Mouse (Mus musculus): ENCODE results near the gene Dab1. TPM values are rescaled to one million over a fixed set of nuclear protein-coding genes. Genes with fewer than 3 reads are reported as not detected.

The Dab1 gene
- polyA plus RNA-seq, 1 experiment: 10.4 TPM

DNA sequence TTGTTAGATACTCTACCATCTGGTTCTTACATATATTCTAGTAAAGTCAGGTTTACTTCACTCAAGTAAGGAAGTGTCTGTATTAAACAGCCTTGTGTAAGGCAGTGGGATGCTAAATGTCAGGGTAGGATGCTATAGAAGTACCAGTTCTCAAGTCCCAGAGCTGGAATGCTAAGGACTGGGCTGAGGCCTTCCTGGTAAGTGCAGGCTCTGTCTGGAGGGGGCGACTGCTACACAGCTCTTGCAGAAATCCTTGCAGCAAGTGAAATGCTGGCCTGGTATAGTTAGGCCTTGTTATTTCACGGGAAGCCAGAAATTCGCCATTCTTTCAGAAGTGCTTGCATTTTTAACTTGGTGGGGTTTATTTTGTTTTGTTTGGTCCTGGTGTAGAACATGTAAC, 72.6 kb downstream of the Dab1 start:
- 54% methylated on average over 3 of the region's 3 CpGs for WGBS
- no peak for DNase-seq (ENCODE audit: low read depth, low spot score)

DNA sequence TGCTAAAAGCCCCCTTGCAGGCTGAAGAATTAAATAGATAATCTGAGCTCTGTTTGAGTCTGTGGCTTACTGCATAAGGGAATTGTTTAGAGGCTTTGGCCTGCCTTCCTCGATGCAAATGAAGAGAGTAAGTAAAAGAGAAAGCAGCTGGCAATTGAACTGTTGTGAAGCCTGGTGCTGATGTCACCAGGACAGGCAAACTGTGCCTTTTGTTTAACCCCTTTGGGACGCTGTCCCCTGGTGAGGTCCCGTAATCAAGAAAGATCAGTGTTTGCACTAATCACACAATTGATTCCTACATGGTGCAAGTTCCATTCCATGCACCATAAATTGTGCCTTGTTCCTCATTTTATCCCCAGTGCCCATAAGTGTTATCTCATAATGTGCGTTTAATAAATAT, 80.6 kb downstream of the Dab1 start:
- WGBS: 39% methylated on average over 4 of the region's 4 CpGs
- DNase-seq (ENCODE audit: low read depth, low spot score): no peak

DNA sequence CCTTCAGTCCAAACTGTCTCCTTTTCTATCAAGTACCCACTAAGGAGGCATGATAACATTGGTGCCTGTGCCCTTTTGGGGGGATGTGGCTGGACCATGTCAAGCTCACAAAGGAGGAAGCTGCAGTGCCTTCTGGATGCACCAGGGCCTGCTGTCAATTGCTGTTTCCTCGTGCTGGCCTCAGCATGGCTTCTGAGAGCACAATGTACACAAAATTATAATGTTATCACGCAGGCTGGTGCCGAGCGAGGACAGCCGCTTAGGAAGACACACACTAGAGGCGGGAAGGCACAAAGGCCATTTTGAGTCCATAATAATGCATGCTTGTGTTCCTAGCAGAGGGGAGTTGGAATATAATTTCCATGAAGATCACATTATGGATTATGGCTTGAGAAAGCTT, 81.2 kb downstream of the Dab1 start:
- WGBS: 37% methylated on average over 6 of the region's 6 CpGs
- DNase-seq (ENCODE audit: low read depth, low spot score): no peak

DNA sequence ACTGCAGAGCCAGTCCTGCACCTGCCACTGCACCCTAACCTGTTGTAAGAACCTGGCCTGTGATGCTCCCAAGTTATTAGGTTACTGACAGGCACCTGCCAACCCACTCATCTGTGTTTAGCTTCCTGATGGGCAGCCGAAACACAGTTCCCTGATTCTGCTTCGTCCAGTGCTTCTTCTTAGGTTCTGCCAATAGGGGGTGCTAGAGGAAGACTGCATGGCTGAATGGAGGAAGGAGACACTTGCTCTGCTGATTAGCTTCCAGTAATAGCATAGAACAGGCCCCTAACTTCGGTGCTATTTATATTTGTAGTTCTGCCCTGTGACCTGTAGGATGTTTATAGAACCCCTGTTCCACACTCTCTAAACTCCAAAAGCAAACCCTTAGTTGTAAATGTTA, 83.0 kb downstream of the Dab1 start:
- DNase-seq (ENCODE audit: low read depth, low spot score): no peak
- 33% methylated on average over 3 of the region's 3 CpGs for WGBS

DNA sequence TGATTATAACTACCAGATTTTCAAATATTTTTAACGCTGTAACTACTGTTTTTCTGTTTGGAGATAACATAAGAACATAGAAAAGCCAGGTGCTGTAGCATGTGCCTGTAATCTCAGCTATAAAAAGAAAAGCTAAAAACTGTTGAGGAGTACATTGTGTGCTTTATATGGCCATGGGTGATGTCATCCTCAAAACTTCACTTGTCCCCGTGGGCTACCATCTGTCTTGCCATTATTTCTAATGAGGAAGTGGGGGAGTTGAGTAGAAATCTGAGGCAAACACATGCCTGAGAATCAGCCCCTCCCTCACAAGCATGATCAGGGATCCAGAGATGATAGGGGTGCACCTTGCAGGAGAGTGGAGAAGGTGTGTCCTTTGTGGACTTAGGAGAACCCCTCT, 85.3 kb downstream of the Dab1 start:
- DNase-seq (ENCODE audit: low read depth, low spot score): no peak
- WGBS: 65% methylated on average over 2 of the region's 2 CpGs

DNA sequence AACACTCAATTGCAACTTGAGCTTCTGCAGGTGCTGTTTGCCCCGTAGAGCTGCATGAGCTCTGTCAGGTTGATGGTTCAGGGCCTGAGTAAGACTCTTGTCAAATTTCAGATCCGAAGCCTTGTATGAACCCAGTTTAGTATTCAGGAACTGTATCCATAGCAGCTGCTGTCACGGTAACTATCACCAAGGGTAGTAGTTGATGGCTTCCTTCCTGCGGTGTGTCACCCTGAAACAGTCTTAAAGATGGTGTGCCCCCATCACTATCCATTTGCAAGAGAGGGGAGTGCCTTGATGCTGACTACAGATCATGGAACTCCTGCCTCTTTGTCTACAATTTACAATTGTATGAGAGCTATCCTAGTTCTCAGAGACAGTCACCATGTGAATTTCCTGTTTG, 87.3 kb downstream of the Dab1 start:
- WGBS: 75% methylated on average over 4 of the region's 4 CpGs
- DNase-seq (ENCODE audit: low read depth, low spot score): no peak

DNA sequence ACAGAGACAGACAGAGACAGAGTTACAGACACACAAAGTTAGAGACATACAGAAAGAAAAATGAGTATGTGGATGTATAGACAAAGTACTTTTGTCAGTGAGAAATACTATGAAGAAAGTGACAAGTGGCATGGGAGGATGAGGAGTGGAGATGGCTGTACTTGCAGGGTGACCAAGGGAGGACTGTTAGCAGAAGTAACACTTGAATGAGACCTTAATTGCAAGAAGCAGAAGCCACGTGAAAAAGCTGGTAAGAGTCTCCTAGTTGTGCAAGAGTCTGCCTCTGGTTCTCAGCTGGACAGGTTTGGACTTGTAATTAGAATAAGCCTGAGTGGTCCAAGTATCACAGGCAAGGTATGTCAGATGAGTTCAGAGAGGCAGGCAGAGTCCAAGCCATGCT, 88.0 kb downstream of the Dab1 start:
- DNase-seq (ENCODE audit: low read depth, low spot score): no peak
- WGBS: 48% methylated on average over 1 of the region's 1 CpGs

DNA sequence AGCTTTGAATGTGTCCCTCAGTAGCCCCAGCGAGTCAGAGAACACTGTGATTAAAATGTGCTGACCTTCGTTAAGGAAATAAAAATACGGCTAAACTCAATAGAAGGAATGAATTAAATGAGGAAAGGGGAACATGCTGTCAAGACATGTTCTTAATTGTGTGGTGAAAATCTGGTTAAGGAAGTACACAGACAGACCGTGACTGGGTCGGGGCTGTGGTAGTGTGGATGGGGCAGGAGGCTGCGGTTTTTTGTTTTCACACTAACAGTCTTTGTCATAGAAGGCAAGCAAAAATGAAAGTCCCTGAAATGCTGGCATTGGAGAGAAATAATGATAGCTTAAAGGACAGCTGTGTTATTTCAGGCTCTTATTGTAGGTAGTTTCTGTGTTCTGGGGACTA, 92.2 kb downstream of the Dab1 start:
- no peak for DNase-seq (ENCODE audit: low read depth, low spot score)
- WGBS: 79% methylated on average over 6 of the region's 6 CpGs

DNA sequence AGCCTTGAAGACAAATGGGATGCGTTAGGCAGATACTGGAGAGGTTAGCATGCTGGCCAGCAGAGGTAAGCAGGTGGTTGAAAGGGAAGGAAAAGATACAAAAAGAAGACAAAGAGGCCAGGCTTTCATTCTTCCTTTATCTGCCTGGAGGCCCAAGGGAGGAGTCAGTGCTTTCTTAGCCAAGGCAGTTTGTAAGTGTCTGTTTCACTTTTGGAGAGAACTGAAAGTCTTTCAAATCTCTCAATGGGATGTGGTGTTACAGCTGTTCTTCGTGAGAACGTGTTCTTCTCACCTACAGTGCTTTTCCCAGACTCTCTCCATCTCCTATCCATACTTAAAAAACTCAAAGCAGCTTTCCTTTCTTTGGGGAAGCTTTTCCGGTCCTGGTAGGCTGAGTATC, 94.8 kb downstream of the Dab1 start:
- 79% methylated on average over 4 of the region's 4 CpGs for whole genome bisulfite sequencing
- DNase-seq (ENCODE audit: low read depth, low spot score): no peak

DNA sequence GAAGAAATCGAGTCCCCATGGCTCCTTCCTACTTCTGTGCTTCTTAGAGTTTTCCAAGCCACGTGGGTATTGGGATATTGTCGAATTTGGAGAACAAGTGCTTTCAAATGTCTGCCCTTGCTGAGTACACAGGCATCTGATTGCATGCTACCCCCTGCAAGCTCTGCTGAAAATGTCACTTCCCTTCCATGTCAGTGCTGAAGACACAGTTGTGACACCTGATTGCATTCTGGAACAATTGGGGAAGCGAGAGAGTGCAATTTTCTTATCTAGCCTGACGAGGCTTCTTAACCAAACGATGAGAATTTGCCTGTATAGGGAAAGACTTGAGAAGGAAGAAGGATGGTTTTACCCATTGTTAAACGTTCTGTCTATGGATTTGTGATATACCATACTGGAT, 95.8 kb downstream of the Dab1 start:
- 62% methylated on average over 7 of the region's 7 CpGs for WGBS
- DNase-seq (ENCODE audit: low read depth, low spot score): no peak

DNA sequence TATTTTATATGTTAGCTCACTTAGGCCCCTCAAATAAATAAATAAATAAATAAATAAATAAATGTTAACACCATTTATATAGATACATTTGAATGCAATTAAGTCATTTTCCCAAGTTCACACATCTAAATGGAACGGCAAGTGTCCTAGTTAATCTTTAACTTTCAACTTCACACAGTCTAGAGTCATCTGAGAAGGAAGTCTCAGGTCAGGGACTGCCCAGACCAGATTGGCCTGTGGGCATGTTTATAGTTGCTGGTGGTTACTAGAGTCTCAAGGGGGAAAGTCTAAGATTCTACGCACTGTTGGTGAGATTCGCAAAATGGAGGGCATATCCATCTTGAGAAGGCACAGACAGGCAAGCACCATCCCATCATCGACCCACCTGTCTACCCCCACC, 96.4 kb downstream of the Dab1 start:
- no peak for DNase-seq (ENCODE audit: low read depth, low spot score)
- 54% methylated on average over 4 of the region's 4 CpGs for WGBS

DNA sequence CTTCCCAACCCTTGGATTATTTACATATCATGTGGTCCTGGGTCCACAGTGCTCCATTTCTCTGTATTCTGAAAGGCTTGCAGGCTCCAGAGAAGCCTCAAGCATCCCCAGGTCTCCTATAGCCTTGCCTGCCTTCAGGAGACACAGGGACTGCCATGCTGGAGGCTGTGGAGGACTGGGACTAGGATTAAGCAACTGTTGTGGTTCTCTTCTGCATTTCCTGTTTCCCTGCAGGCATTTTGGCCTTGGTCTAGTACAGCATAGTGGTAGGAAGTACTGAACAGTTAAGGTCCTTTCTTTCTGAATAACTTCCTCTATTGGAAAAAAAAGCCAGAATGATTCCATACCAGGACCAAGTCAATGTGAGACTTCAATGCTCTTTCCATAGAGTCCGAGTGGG, 103.6 kb downstream of the Dab1 start:
- WGBS: 94% methylated on average over 1 of the region's 1 CpGs
- no peak for DNase-seq (ENCODE audit: low read depth, low spot score)

DNA sequence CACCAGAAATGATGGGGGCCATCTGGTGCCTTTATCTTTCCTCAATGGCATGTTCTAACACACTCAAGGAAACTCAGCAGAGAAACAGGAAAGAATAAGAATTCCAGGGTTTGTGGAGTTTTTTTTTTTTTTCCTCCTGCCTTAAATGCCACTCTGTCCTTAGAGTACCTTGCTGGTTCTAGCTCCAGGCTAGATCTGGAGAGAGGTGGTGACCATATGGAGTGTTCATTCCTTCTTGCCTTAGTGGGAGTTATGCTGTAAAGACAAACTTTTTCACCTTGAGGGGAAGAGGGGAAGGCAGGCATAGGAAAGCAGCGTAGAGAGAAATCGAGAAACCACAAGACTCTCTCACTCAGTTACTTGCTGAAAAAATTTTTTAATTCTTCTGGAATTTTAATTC, 107.3 kb downstream of the Dab1 start:
- 92% methylated on average over 2 of the region's 2 CpGs for WGBS
- no peak for DNase-seq (ENCODE audit: low read depth, low spot score)

DNA sequence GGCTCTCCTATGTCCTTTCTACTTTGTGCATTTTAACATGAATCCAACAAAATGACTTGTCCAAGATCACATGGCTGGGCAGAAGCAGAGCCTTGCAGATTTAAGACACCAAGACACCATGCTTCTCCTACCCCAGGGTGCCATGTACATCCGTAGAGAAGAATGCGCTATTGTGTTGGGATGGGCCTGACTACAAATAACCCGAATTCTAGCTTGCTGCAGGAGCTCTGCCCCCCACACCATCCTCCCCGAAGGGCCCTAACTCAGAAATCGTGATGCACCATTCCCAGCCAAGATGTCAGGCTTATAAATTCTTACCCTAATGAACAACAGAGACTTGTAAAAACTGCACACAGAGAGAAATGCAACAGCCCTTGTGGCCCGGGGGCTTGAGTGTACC, 118.0 kb downstream of the Dab1 start:
- 63% methylated on average over 6 of the region's 6 CpGs for WGBS
- DNase-seq (ENCODE audit: low read depth, low spot score): no peak

DNA sequence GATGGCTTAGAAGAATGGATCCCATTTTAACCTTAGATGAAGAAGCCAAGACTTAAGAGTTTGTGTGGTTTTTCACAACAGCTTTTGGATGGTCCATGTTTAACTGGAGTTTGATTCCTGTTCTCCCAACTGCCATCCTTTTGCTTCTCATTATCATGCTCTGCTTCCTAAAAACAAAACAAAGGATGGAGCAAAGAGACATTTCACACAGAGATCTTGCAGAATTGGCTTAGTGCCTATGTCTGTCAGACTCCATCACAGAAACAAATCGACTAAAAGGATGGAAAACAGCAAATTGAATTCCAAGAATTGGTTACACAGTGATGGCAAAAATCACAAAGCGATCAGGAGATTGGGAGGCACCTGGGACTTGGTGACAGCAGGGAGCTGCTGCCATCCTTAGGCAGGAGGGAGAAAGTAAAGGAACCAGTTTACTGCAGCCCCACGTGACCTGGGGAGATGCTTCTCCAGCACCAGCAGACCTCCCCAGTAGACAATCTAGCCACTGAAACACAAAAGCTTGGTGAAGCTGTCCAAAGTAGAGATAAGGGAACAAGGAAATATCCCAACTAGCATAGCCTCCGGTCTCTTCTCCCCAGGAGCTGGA, 132.2 kb downstream of the Dab1 start:
- 50% methylated on average over 4 of the region's 4 CpGs for WGBS
- no peak for DNase-seq (ENCODE audit: low read depth, low spot score)

DNA sequence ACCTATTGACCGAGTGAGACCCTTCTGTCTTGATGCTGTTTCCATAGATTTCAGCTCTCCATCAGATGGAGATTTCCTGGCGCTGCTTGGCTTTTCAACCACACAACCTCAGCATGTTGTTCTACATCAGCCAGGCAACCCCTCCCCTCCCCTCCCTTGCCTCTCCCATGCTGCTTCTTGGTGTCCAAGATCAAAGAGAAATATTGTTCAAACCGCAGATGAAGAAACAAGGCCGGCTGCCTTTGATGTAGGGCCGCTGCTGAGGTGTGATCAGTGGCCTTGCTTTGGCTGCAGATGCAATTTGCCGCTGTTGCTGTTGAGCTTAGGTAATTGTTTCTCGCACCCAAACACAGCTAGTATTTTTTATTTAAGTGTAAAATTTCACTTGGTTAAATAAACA, 135.4 kb downstream of the Dab1 start:
- no peak for DNase-seq (ENCODE audit: low read depth, low spot score)
- WGBS: 64% methylated on average over 7 of the region's 7 CpGs

DNA sequence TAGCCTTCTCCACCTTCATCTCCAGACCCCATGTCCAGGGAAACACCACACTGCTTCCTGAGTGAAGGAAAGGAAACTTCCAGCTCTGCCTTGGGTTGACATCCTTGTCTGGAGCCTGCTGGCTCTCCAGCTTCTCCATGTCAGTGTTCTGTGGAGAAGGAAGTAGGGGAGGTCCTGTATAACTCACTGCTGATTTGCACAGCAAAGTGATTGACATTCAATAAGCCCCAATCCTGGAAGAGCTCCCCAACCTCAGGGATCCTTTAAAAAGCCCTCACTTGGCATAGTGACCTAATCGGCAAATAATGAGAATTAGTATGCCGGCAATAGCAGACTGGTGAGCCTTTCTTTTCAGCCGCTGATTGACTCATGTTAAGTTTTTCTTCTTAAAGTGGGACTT, 138.1 kb downstream of the Dab1 start:
- WGBS: 74% methylated on average over 3 of the region's 3 CpGs

DNA sequence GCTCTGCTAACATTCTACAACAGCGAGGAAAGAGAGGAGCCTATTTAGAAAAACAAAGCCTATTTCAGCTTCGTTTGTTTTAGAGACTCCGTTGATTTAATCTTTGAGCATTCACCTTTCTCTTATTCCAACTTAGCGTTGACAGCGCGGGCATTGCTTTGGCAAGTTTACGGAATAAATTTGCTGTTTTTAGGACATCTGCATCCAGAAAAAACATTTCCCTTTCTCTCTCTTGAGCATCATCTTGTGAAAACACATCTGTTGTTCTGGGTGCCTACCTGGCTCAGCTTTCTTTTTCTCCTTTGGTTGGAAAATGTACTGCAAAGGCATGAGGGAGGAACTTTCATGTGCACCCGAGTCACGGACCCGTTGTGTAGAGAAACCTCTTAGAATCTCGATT, 143.3 kb downstream of the Dab1 start:
- 61% methylated on average over 11 of the region's 11 CpGs for WGBS
- DNase-seq (ENCODE audit: low read depth, low spot score): no peak

More for the DNA sequence above, 138.1 kb downstream of the Dab1 start:
- no peak for DNase-seq (ENCODE audit: low read depth, low spot score)

DNA sequence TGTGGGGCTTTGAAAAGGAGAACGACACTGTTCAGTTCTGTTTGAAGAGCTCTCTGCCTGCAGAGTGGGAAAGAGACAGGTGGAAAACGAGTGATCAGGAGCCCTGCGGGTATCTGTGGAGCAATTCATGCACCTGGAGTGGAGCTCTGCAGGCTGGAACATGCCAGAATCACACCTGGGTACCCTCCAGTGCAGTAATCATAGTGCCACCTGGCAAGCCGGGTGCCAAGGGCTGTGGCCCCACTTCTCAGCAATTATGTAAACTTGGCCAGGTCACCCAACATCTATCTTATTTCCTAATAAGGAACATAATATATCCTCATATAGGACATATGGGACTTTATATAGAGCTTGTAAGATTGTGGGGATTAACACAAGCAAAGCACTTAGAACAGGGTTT, 156.6 kb downstream of the Dab1 start:
- 43% methylated on average over 4 of the region's 4 CpGs for WGBS
- DNase-seq (ENCODE audit: low read depth, low spot score): no peak

DNA sequence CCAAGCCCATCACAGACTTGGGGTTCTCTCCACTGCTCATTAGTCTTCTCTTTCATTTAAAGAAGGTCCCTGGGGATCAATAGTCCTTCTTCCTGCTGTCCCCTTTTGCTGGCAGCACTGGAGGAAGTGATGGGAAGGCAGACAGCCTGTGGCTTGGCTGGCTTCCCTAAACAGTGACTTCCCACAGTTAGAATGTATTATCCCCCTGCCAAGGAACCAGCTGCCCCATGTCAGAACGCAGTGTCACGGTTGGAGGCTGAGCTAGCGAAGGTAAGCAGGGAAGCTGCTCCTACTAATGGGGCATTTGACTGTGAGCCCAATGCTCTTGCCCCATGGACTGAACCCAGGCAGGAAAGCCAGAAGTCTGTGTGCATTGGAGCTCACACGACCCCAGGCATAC, 162.2 kb downstream of the Dab1 start:
- no peak for DNase-seq (ENCODE audit: low read depth, low spot score)
- WGBS: 65% methylated on average over 4 of the region's 4 CpGs

DNA sequence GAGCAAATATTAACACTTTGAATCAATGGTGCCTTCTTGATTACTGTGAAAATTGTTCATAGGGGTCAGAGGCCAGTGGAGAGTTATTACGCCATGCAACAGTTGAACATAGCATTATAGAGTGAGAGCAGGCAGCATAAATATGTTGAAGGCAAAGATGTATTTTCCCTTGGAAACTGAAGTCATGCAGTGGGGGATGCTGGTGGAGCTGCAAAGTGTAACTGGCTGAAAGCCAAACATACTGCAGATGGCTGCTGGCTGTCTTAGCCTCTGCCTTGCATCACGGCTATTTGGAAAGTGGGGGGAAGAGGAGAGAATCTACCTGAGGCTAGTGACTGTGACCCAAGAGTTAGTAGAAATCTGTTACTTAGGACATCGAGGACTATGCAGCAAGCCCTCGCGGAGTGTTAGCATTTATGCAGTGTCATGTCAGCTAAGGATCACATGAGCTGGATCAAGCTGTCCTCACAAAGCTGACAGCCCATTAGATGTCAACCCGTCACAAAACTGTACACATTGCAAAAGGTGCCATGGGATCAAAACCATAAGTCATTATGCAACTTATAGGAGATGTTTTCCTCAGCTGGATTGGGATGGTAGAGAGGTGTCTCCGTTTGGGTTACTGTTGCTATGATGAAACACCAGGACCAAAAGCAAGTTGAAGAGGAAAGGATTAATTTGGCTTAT, 164.5 kb downstream of the Dab1 start:
- WGBS: 87% methylated on average over 7 of the region's 7 CpGs
- no peak for DNase-seq (ENCODE audit: low read depth, low spot score)
